Mouse (Mus musculus): Measurements from ENCODE around the gene 4930402K13Rik. TPM values are rescaled to one million over a fixed set of nuclear protein-coding genes. Genes with fewer than 3 reads are reported as not detected.
"Not testable (repeated sequence)": the region's sequence is repeated elsewhere in the genome, so short reads cannot be mapped to it uniquely, and the experiment has no call there.

The 4930402K13Rik gene
- total RNA-seq (2021): not detected
- long read RNA-seq, experiment 1: 0 reads
- long read RNA-seq, experiment 2: 0 reads

- DNase-seq (ENCODE audit: low spot score): no peak
These were observed at the start of gene 4930402K13Rik for GRCm38 (mm10) chrX:9104262-9104661. TSS of gene 4930402K13Rik (plus strand) at chrX:9104562.

- peak; percentile 53 for DNase-seq (ENCODE audit: low spot score)
These were observed 43.4 kb upstream of the 4930402K13Rik start for GRCm38 (mm10) chrX:9060952-9061351.

GRCm38 (mm10) chrX:9062101-9062500 lies 42.3 kb upstream of the 4930402K13Rik start:
- DNase-seq (ENCODE audit: low spot score): no peak

DNA sequence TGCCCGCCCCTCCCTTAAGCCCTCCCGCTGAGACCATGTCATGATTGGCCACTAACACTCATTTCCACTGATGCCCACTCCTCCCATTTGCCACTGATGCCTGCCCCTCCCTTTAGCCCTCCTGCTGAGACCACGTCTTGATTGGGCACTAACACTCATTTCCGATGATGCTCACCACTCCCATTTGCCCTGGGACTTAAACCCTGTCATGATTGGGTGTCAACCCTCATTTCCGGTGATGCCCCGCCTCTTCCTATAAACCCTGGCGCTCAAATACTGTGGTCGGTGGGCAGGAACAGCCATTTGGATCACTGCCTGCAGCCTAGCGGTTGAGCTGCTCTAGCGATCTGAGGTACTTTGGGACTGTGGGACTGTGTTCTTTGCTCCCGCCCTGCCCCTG lies 41.6 kb upstream of the 4930402K13Rik start, which contains the start of gene Fthl17f:
TSS of gene Fthl17f (plus strand) at position 301 of the 400 bp plus-strand sequence.
- DNase-seq (ENCODE audit: low spot score): not testable (repeated sequence)

GRCm38 (mm10) chrX:9077699-9078098 lies 26.7 kb upstream of the 4930402K13Rik start:
- peak; percentile 58 for DNase-seq (ENCODE audit: low spot score)

- not testable (repeated sequence) for DNase-seq (ENCODE audit: low spot score)
These were observed 9.3 kb upstream of the 4930402K13Rik start for GRCm38 (mm10) chrX:9095066-9095465.

DNA sequence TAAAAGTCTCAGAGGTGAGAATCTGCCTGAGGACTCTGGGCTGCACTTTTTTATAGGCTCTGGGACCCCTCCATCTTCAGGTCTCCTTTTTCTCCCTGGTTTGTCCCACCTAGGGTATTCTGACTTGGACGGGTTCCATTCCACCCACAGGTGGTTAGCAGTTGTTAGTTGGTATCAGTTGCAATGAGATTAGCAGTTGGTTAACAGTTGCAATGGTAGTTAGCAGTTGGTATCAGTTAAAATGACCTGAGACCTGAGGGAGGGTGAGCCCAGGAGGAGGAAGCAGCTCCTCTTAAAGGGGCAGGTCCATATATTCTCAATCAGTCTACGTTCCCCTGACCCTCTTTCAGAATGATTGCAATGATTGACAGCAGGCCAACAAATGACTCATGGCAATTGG lies 6.0 kb downstream of the 4930402K13Rik start:
- DNase-seq (ENCODE audit: low spot score): no peak

DNA sequence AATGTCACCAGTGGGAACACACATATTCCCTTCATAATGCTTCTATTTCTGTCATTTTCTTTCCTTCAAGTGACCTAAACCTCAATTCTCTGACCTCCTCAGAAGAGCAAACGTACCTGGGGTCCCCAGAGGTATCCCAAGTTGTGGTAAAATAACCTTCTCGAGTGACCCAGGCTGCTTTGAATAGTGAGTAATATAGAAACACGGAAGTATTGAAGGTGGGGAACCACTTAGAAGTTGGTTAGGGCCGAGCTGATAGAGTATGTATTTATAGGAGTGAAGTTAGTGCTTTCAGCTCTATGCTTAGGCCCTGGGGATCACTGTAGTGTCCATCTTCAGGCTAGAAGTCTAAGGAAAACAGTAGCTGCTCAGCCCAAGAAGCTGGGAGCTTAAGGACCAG lies 20.6 kb downstream of the 4930402K13Rik start:
- DNase-seq (ENCODE audit: low spot score): no peak

DNA sequence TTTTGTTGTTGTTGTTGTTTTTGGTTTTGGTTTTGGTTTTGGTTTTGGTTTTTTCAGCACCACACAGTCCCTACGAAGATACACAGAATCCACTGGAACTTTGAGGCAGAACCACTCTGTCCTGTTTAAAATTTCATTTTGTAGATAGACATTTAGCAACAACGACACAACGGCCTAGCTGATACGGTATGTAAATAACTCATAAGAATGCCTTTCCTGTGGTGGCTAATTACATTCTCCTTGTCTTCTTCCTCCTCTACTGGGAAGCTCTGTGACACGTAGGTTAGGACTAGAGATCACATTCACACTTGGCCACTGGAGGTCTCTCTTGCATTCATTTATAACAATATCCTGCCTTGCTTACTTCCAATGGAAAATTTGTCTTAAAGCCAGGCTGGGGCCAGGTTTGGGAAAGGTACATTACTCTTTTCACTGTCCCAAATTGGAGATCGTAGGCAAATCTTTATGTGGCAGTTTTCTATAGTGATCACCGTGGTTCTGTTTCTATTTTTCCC lies 24.0 kb downstream of the 4930402K13Rik start:
- peak; percentile 1 for DNase-seq (ENCODE audit: low spot score)

DNA sequence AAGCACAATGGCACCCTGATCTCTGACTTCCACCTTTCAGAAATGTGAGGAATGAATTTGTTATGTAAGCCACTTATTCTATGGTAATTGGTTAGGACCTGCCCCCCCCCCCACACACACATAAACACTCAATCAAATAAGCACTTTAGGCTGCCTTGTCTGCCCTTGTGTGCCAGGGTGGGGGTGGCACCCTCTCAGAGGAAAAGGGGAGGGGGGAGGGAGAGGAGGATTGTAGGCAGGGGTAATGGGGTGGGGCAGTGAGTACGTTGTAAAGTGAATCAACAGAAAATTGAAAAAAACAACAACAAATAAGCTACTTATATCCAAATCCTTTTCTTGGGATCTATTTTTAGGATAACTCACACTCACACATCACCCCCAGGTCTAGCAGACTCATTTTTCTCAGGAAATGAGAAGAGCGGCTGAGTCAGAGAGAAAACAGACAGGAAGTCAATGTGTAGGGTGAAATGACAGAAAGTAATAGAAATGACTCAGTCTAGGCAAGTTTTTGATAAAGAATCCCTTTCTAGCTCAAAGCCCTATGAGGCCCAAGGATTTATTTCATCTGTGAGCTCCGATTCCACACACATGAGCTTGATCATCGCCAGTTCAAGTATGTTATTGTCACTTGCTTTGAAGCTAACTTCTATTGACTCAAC lies 35.1 kb downstream of the 4930402K13Rik start:
- DNase-seq (ENCODE audit: low spot score): no peak

- no peak for DNase-seq (ENCODE audit: low spot score)
These were observed 38.3 kb downstream of the 4930402K13Rik start for GRCm38 (mm10) chrX:9142669-9143068.

Other genes with a start within 250 kb of the 4930402K13Rik start
- not detected for gene Gm5751, start 230.3 kb upstream of the 4930402K13Rik start, total RNA-seq (2021)
- under 1 TPM; 0.23 to 0.28 TPM for gene B630019K06Rik, start 212.2 kb upstream of the 4930402K13Rik start, total RNA-seq (2021)
- not detected for gene Fthl17b, start 141.6 kb upstream of the 4930402K13Rik start, total RNA-seq (2021)
- not detected for gene Fthl17c, start 128.0 kb upstream of the 4930402K13Rik start, total RNA-seq (2021)
- not detected for gene Fthl17d, start 117.8 kb upstream of the 4930402K13Rik start, total RNA-seq (2021)
- gene Fthl17e, start 71.1 kb upstream of the 4930402K13Rik start, total RNA-seq (2021): not detected
- not detected for gene Fthl17f, start 41.5 kb upstream of the 4930402K13Rik start, total RNA-seq (2021)
- under 1 TPM; 0.64 to 0.73 TPM for gene Lancl3, start 95.3 kb downstream of the 4930402K13Rik start, total RNA-seq (2021)
- not detected for gene Gm14862, start 152.3 kb downstream of the 4930402K13Rik start, total RNA-seq (2021)
- gene Xk, start 168.2 kb downstream of the 4930402K13Rik start, total RNA-seq (2021): 1 to 10 TPM; 4.7 to 6.5 TPM
- under 1 TPM in 1 of 2 experiments, not detected in 1; 0.64 TPM for gene H2al1m, start 179.2 kb downstream of the 4930402K13Rik start, total RNA-seq (2021)
- not detected for gene H2al1k, start 246.1 kb downstream of the 4930402K13Rik start, total RNA-seq (2021)

Measured in gastrocnemius, adult 18-20 months (tissue).